Mouse (Mus musculus) megakaryocyte, embryonic 14.5 days (primary cell): ENCODE measurements around the gene Cadm3. TPM values are rescaled to one million over a fixed set of nuclear protein-coding genes. Genes with fewer than 3 reads are reported as not detected.

Source experiments
- H3K27me3 ChIP-seq: replicated peaks from 2 replicates; pipeline ENCODE3; 2012; ENCODE audit warnings: inconsistent platforms
- H3K36me3 ChIP-seq: replicated peaks from 2 replicates; pipeline ENCODE3; 2012; ENCODE audit warnings: low read length, inconsistent platforms, mixed read lengths
- H3K4me1 ChIP-seq: 2 replicates; pipeline ENCODE4 v1.6.1; 2012; ENCODE audit warnings: inconsistent platforms
- H3K4me3 ChIP-seq: replicated peaks from 2 replicates; pipeline ENCODE3; 2012; ENCODE audit warnings: moderate library complexity, mild to moderate bottlenecking, inconsistent platforms
- H3K9me3 ChIP-seq: 2 replicates; pipeline ENCODE4 v1.6.1; 2012; ENCODE audit warnings: inconsistent platforms
- FLI1 ChIP-seq: IDR thresholded peaks from 2 replicates; pipeline ENCODE4 v1.6.1; 2012; ENCODE audit warnings: low read length, inconsistent platforms, mixed read lengths
- GATA1 ChIP-seq: IDR thresholded peaks from 3 replicates; pipeline ENCODE4 v1.6.1; 2012; ENCODE audit warnings: mixed read lengths, low read length, inconsistent platforms, borderline replicate concordance
- polyA plus RNA-seq: library from polyadenylated mRNA; stranded (reverse); fragments of >175 nt; gene quantifications from 2 replicates; pipeline ENCODE4 v1.2.3, GENCODE M21; 2012; ENCODE audit warnings: low replicate concordance; ENCODE audit not compliant: insufficient read depth

Cadm3 gene
- polyA plus RNA-seq, 1 experiment, result not detected

GRCm38 (mm10) chr1:173345112-173345511 lies 22.4 kb downstream of the Cadm3 start:
- TF ChIP-seq GATA1, result no peak
- TF ChIP-seq FLI1, result no peak
- Histone ChIP-seq H3K27me3 (peaks cover 25% of the 10 kb centered on the region), H3K4me1 (peaks cover 15% of the 10 kb centered on the region), H3K36me3 (no peaks in the 10 kb centered on the region), H3K9me3 (no peaks in the 10 kb centered on the region), H3K4me3 (no peak overlapping the region)

- Histone ChIP-seq H3K27me3 (peaks cover 24% of the 10 kb centered on the region), H3K36me3 (no peaks in the 10 kb centered on the region), H3K4me3 (no peak overlapping the region), H3K9me3 (no peaks in the 10 kb centered on the region), H3K4me1 (peaks cover 15% of the 10 kb centered on the region)
- TF ChIP-seq GATA1 (no peak), FLI1 (no peak)
Observed at GRCm38 (mm10) chr1:173343934-173344333, 23.6 kb downstream of the Cadm3 start.

- Histone ChIP-seq H3K27me3 (peaks cover 20% of the 10 kb centered on the region), H3K4me1 (peaks cover 24% of the 10 kb centered on the region)
- TF ChIP-seq FLI1 (no peak), GATA1 (no peak)
Observed at GRCm38 (mm10) chr1:173342425-173342824, 25.1 kb downstream of the Cadm3 start.

GRCm38 (mm10) chr1:173339543-173339942 lies 28.0 kb downstream of the Cadm3 start:
- Histone ChIP-seq H3K4me3 (no peak overlapping the region), H3K27me3 (peaks cover 8% of the 10 kb centered on the region), H3K9me3 (no peaks in the 10 kb centered on the region), H3K36me3 (no peaks in the 10 kb centered on the region), H3K4me1 (peaks cover 40% of the 10 kb centered on the region)
- TF ChIP-seq FLI1, result no peak

More at GRCm38 (mm10) chr1:173342425-173342824, 25.1 kb downstream of the Cadm3 start:
- H3K36me3 ChIP-seq, result no peaks in the 10 kb centered on the region
- H3K9me3 ChIP-seq, result no peaks in the 10 kb centered on the region
- no peak overlapping the region for H3K4me3 ChIP-seq

GRCm38 (mm10) chr1:173337008-173337407 lies 30.5 kb downstream of the Cadm3 start:
- H3K27me3 ChIP-seq, result peaks cover 2% of the 10 kb centered on the region
- no peak overlapping the region for H3K4me3 ChIP-seq
- TF ChIP-seq FLI1 (no peak), GATA1 (no peak)
- peaks cover 5% of the 10 kb centered on the region for H3K36me3 ChIP-seq
- peaks cover 65% of the 10 kb centered on the region for H3K4me1 ChIP-seq
- H3K9me3 ChIP-seq, result no peaks in the 10 kb centered on the region

- H3K4me1 ChIP-seq, result peaks cover 76% of the 10 kb centered on the region
- H3K4me3 ChIP-seq, result no peak overlapping the region
- H3K27me3 ChIP-seq, result peaks cover 2% of the 10 kb centered on the region
- H3K36me3 ChIP-seq, result peaks cover 7% of the 10 kb centered on the region
- no peaks in the 10 kb centered on the region for H3K9me3 ChIP-seq
- TF ChIP-seq FLI1 (no peak), GATA1 (no peak)
Observed at GRCm38 (mm10) chr1:173335903-173336302, 31.6 kb downstream of the Cadm3 start.

GRCm38 (mm10) chr1:173333312-173334253 lies 33.9 kb downstream of the Cadm3 start, which contains the start of gene Ackr1:
Ackr1 (minus strand) TSS chr1:173333750.
- peaks cover 91% of the 10 kb centered on the region for H3K4me1 ChIP-seq
- TF ChIP-seq GATA1 (no peak; the same call in 2 of the 3 replicates), FLI1 (0 out of 2 replicates have a peak, but pooled peaks have one; percentile 13)
- H3K36me3 ChIP-seq, result peaks cover 7% of the 10 kb centered on the region
- peaks cover 2% of the 10 kb centered on the region for H3K27me3 ChIP-seq
- H3K9me3 ChIP-seq, result no peaks in the 10 kb centered on the region
- peak within 1 kb of the TSS; percentile 93 for H3K4me3 ChIP-seq

- Histone ChIP-seq H3K4me1 (peaks cover 91% of the 10 kb centered on the region), H3K27me3 (no peaks in the 10 kb centered on the region), H3K4me3 (peak overlapping the region; percentile 93)
Observed at GRCm38 (mm10) chr1:173332418-173332817, 35.1 kb downstream of the Cadm3 start.

GRCm38 (mm10) chr1:173329743-173330142 lies 37.8 kb downstream of the Cadm3 start:
- TF ChIP-seq FLI1 (no peak), GATA1 (no peak)
- H3K4me3 ChIP-seq, result peak overlapping the region; percentile 93
- H3K36me3 ChIP-seq, result peaks cover 25% of the 10 kb centered on the region
- peaks cover 98% of the 10 kb centered on the region for H3K4me1 ChIP-seq
- no peaks in the 10 kb centered on the region for H3K9me3 ChIP-seq
- H3K27me3 ChIP-seq, result no peaks in the 10 kb centered on the region

More at GRCm38 (mm10) chr1:173332418-173332817, 35.1 kb downstream of the Cadm3 start:
- Histone ChIP-seq H3K9me3 (no peaks in the 10 kb centered on the region), H3K36me3 (peaks cover 11% of the 10 kb centered on the region)
- TF ChIP-seq FLI1, result no peak
- TF ChIP-seq GATA1, result no peak

GRCm38 (mm10) chr1:173329185-173329584 lies 38.3 kb downstream of the Cadm3 start:
- H3K4me1 ChIP-seq, result peaks cover 97% of the 10 kb centered on the region
- no peaks in the 10 kb centered on the region for H3K27me3 ChIP-seq
- TF ChIP-seq FLI1, result no peak
- no peak; the same call in 2 of the 3 replicates for TF ChIP-seq GATA1
- H3K36me3 ChIP-seq, result peaks cover 25% of the 10 kb centered on the region
- peak overlapping the region; percentile 84 for H3K4me3 ChIP-seq
- no peaks in the 10 kb centered on the region for H3K9me3 ChIP-seq
